Mouse (Mus musculus): ENCODE data around the gene Gm44973. TPM values are rescaled to one million over a fixed set of nuclear protein-coding genes. Genes with fewer than 3 reads are reported as not detected.
A peak's percentile ranks its signal among the peaks of the same experiment; 100 is the strongest.
"Not testable (repeated sequence)": the region's sequence is repeated elsewhere in the genome, so short reads cannot be mapped to it uniquely, and the experiment has no call there.

The Gm44973 gene
- total RNA-seq, 2 experiments from 2014 or later, result not detected

- DNase-seq (ENCODE audit: low spot score in 2 of 2), result peak; percentile 63 to 80
These were observed 36.2 kb downstream of the Gm44973 start, which contains the start of gene Zfp580 for GRCm38 (mm10) chr7:5051193-5052192. TSS of gene Zfp580 (plus strand) at chr7:5051538.

GRCm38 (mm10) chr7:5052438-5052837 is 37.1 kb downstream of the Gm44973 start:
- DNase-seq (ENCODE audit: low spot score in 2 of 2), result no peak

GRCm38 (mm10) chr7:5052931-5053343 is 37.6 kb downstream of the Gm44973 start:
- DNase-seq (ENCODE audit: low spot score in 2 of 2), result no peak

- DNase-seq (ENCODE audit: low spot score in 2 of 2), result no peak
These were observed 38.3 kb downstream of the Gm44973 start for GRCm38 (mm10) chr7:5053456-5054179.

DNA sequence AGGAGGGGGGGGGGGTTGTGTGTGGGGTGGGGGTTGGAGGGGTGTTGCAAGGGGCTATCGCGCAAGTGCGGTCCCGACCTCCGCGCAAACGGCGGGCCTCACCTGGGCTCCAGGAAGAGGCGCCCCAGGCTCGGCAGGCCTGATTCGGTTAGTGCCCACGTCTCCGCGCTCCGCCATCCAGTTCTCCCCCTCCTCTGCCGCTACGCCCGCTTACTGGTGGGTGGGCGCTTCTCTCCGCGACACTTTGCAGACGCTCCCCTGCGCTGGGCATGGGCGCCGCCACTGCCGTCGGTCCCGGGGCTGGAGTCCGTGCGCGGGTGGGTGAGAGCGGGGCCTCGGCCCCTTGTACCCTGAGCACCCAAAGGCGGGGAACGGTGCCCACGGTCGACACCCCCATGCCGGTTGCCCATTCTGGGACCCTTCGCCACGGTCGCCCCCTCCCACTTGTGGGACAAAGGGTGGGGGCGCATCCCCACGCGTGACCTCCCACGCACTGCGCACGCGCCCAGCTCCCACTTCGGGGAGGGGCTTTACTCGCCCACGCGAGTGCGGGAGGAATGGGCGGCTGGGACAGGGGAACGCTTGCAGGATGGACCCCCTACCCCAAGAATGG is 41.5 kb downstream of the Gm44973 start:
- no peak for DNase-seq (ENCODE audit: low spot score in 2 of 2)

DNA sequence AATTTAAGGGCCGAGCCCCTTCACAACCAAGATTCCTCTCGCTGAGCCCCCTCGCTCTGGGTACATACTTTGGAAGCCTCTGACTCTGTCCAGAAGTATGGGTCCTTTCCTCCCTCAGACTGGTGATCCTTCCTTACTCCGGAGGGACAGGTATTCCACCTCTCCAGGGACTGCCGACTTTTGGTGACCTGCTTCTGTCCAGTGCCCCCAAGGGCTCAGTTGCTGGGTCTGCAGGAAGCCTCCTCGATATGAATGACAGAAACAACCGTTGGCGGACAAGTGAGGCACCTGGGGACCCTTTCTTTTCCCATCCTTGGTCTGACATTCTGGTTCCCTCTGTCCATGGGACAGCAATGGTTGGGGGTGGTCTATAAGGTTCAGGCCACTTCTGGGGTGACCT is 42.1 kb downstream of the Gm44973 start:
- DNase-seq (ENCODE audit: low spot score in 2 of 2), result no peak

DNA sequence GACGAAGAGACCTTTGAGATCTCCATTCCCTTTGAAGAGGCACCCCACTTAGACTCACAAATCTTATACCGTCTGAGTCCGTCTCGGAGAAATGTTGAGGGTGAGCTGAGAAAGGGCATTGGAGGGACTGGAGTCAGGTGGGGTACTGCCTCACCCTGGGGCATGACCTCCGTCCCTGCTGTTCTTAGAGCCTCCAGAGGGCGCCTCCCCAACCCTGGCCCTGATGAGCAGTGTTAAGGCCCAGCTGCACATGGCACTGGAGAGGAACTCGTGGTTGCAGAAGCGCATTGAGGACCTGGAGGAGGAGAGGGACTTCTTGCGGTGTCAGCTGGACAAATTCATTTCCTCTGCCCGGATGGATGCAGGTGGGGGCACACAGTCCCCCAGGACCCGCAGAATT is 42.5 kb downstream of the Gm44973 start:
- no peak for DNase-seq (ENCODE audit: low spot score in 2 of 2)

- DNase-seq (ENCODE audit: low spot score in 2 of 2), result no peak
These were observed 43.3 kb downstream of the Gm44973 start for GRCm38 (mm10) chr7:5058631-5059030.

GRCm38 (mm10) chr7:5059421-5059820 is 44.1 kb downstream of the Gm44973 start:
- no peak for DNase-seq (ENCODE audit: low spot score in 2 of 2)

DNA sequence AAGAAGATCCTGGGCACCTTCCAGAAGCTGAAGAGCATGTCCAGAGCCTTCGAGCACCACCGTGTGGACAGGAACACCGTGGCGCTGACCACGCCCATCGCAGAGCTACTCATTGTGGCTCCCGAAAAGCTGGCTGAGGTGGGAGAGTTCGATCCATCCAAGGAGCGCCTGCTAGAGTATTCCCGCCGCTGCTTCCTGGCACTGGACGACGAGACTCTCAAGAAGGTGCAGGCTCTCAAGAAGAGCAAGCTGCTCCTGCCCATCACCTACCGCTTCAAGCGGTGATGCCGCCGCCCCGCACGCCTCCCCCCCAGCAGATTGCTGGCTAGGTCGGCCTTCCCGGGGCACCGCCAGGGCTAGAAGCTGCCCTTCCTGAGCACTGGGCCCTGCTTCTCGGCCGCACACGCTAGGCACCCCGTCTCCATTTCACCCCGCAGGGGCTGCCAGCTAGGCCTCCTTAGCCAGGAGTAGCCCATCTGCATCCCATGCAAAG is 45.0 kb downstream of the Gm44973 start:
- DNase-seq (ENCODE audit: low spot score in 2 of 2), result peak; percentile 50 to 84

DNA sequence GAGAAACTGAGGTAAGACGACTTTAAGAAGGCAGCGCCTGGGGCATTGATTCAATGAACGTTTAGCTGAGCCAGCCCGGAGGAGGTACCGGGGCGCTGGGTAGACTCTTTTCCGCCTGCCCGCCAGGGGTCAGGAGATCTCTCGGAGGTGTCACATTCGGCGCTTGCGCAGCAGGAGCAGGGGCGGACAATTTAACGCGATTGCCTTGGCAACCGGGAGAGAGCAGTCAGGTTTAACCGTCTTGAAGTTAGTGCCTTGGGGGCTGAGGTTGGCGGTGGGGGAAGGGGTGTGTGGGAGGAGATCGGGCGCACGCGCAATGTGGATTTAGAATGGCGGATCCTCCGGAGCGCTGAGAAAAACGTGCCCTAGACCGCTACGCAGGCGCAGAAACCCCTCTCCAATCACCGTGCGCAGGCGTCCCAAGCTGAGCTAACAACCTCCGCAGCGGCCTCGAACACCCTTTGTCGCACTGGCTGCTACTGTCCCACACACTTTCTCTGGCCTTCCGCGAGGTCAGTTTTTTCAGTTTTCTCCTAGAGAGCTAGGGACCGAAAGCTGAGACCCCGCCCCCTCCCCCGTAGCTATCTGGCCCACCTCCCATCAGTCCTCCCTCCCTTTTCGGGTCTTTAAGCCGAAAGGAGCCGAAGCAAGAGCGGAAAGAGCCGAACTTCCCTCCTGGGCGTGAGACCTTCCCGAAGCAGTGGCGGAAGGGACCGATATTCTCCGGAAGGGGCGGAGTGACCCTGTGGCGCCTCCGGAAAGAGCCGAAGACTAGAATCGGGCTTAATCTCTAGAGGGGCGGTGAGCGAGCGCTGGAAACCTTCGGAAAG is 45.9 kb downstream of the Gm44973 start:
- DNase-seq (ENCODE audit: low spot score in 2 of 2), result peak; percentile 95 to 99

GRCm38 (mm10) chr7:5061774-5062359 is 46.6 kb downstream of the Gm44973 start, which contains the start of gene U2af2:
TSS of gene U2af2 (plus strand) at chr7:5062143.
- peak; percentile 97 for DNase-seq (ENCODE audit: low spot score in 2 of 2)

DNA sequence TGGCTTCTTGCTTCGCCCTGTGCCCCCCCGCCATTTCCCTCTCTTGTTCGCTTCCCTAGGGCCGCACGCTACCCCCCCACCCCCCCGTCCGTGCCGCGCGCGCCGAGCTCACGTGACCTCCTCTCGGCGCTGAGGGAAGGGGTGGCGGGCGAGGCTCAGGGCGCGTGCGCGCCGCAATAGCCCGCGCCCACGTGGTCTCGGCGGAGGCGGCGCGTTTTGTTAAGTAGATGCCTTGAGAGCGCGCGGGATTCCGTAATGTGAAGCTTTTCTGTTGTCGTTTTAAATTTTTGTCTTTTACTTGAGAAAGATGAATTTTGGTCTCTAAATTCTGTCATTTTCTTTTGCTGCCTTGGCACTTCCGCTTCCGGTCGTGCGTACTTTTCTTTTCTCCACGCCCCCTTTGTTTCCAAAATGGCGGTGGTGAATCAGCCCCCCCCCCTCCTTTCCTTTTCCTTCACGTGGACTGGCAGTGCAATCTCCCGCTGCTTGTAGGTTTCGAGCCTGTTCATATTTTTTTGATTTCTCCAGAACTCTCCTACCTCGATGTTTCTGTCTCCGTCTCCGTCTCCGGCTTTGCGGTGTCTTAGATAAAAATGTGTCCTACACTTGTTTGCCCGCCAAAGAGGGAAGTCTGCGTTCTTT is 47.2 kb downstream of the Gm44973 start:
- no peak for DNase-seq (ENCODE audit: low spot score in 2 of 2)

DNA sequence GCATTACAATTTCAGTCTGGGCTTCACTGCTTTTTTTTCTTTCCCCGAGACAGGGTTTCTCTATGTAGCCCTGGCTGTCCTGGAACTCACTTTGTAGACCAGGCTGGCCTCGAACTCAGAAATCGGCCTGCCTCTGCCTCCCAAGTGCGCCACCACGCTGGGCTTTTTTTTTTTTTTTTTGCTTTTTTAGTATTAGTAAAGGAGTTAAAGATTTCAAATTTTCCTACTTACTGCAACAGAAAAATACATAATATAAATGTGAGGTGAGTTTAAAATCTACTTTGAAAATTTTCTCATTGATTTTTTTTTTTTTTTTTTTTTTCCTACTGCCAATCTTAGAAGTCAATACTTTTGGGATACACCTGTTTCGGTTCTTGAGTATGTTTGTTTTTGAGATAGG is 49.6 kb downstream of the Gm44973 start:
- DNase-seq (ENCODE audit: low spot score in 2 of 2), result no peak

DNA sequence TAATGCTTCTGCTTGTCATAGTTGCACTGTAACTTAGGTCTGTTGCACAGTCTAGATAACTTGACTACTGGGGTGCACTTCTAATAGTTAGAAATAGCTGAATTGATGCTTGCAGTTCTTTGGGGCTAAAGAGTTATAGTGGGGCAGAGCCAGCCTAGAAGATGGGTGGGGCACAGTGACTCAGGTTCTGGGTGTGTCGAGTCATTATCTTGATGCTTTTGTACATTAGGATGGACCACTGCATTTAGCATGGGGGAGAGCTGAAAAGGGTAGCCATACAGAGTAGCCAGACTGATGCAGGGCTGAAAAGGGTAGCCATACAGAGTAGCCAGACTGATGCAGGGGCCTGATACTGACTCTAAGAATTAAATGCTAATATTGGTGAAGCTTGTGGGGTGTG is 58.3 kb downstream of the Gm44973 start:
- DNase-seq (ENCODE audit: low spot score in 2 of 2), result no peak

DNA sequence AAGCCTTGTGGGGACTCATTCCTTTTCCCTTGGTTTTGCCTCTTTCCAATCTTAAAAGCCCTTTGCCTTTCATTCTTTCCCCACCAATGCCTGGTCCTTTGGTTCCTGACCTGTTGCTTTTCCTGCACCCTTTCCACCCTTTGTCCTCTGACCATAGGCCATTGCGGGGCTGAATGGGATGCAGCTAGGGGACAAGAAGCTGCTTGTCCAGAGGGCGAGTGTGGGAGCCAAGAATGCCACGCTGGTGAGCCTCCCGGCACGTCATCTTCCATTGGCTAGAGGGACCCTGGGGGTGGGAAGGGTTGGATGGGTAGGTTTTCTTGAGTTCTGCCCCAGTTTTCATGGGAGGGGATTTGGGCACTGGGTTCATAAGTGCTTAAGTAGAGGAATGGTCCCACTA is 59.7 kb downstream of the Gm44973 start:
- no peak for DNase-seq (ENCODE audit: low spot score in 2 of 2)

DNA sequence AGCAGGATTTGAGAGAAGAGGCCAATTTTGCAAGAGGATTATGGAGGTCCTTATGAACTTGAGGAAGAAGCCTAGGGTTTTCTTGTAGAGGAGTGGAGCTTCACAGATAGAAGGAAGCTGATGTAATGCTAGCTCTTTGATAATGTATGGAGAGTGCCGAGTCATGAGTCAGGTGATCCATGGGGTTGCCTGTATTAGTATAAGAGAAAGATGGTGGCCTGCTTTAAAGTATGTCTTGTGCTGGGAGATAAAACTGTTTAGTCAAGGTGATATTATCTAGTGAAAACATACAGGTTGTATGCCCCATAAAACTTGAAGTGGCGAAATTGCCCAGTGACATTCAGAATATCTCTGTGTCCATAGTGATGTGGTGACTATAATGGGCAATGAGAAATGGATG is 61.6 kb downstream of the Gm44973 start:
- DNase-seq (ENCODE audit: low spot score in 2 of 2), result no peak

GRCm38 (mm10) chr7:5079365-5080009 is 64.2 kb downstream of the Gm44973 start:
- DNase-seq (ENCODE audit: low spot score in 2 of 2), result not testable (repeated sequence)

Data from gastrocnemius, postnatal 4 days (tissue).